Mouse (Mus musculus) megakaryocyte progenitor cell, adult 5-6 weeks (primary cell): Measurements from ENCODE around the gene Gm20838. TPM values are rescaled to one million over a fixed set of nuclear protein-coding genes. Genes with fewer than 3 reads are reported as not detected.
"Not testable (repeated sequence)": the region's sequence is repeated elsewhere in the genome, so short reads cannot be mapped to it uniquely, and the experiment has no call there.

Experiments
- ATAC-seq: replicated peaks from 2 replicates; pipeline ENCODE4 v1.8.0; 2016; ENCODE audit warnings: mild to moderate bottlenecking, moderate TSS enrichment, inconsistent platforms; ENCODE audit not compliant: poor library complexity
- total RNA-seq, 2 experiments: library from RNA; stranded (forward) in 1 of 2; stranded (reverse) in 1 of 2; fragments of 157-497, 149-512 nt in 1 of 2; fragments of 200-1000 nt in 1 of 2; gene quantifications; 2 replicates each; pipeline versions ENCODE4 v1.2.3 to v1.2.4; 2015 to 2017

The Gm20838 gene
- total RNA-seq (2015), result not detected in 2 replicates
- not detected in 2 replicates for total RNA-seq (2017)

GRCm38 (mm10) chrY:33543064-33543463 is at the start of gene Gm20838:
Gene Gm20838, minus strand, starts transcription at chrY:33543164.
- ATAC-seq, result not testable (repeated sequence)
